Comparison of ENCODE assay signal across 7 mouse cellular contexts in genomic region chr15:98617176-98617537, GRCm38 (mm10). TPM values are rescaled to one million over a fixed set of nuclear protein-coding genes. Genes with fewer than 3 reads are reported as not detected.
DNase-seq lines count a peak whose midpoint lies in the region; ATAC-seq and TF ChIP-seq lines count a peak whose summit lies in the region.

No protein-coding gene starts in this region.

- in situ Hi-C loops in Patski (cut with MboI; ENCODE audit: low pct_unique_long_range_greater_than_20kb): loop anchor here (5.0 kb wide), 2 partner anchors 35 to 105 kb away; no protein-coding TSS in a partner anchor

- POLR2A ChIA-PET in Patski (lab: Charles Lee): interaction anchor here (1.3 kb wide), 1 partner anchor 37 kb away, joined by 6 read pairs; no protein-coding TSS in a partner anchor

- no peak overlapping the region for H3K4me3 ChIP-seq in forebrain, embryonic 14.5 days (ENCODE audit: low read depth, low read length)
- peak overlapping the region; percentile 26; the same call in 1 of the 2 replicates for H3K4me3 ChIP-seq in hindbrain, embryonic 10.5 days

- DNase-seq in Patski (ENCODE audit: low read depth, low spot score): no peak
- peak; percentile 65 for DNase-seq in c-Kit-positive CD71-positive TER-119-negative erythroid progenitor cells, embryonic 14.5 days (ENCODE audit: low read depth)
- peak; percentile 82 for DNase-seq in forebrain, embryonic 14.5 days (ENCODE audit: low spot score)
- DNase-seq in hindbrain, embryonic 10.5 days (ENCODE audit: low spot score): peak; percentile 86
- DNase-seq in layer of hippocampus, postnatal 10 days (ENCODE audit: low spot score in 2 of 2): peak; percentile 90 to 91
- peak; percentile 66 for DNase-seq in lung, postnatal 25 days (ENCODE audit: low spot score)
- DNase-seq in spleen, adult 18-20 months: peak; percentile 30 to 74

- H3K27ac ChIP-seq in forebrain, embryonic 14.5 days (ENCODE audit: low read depth, low read length): no peak overlapping the region
- 0 out of 2 replicates have a peak overlapping the region, but pooled peaks have one; percentile 62 for H3K27ac ChIP-seq in hindbrain, embryonic 10.5 days

- H3K36me3 ChIP-seq in forebrain, embryonic 14.5 days (ENCODE audit: control insufficient read depth, insufficient read depth, low read length): no peaks in the 10 kb centered on the region
- H3K36me3 ChIP-seq in hindbrain, embryonic 10.5 days: no peaks in the 10 kb centered on the region

- under 1% methylated on average over 12 of the region's 12 CpGs for WGBS in forebrain, embryonic 14.5 days
- WGBS in hindbrain, embryonic 10.5 days: under 1% methylated on average over 12 of the region's 12 CpGs

- H3K4me2 ChIP-seq in forebrain, embryonic 14.5 days (ENCODE audit: low read length): no peak overlapping the region

- TF ChIP-seq CTCF in Patski (IDR thresholded peaks at IDR 0.05): peak; percentile 97

- no peaks in the 10 kb centered on the region for H3K4me1 ChIP-seq in forebrain, embryonic 14.5 days (ENCODE audit: control insufficient read depth, insufficient read depth, low read length)
- peaks cover 28% of the 10 kb centered on the region for H3K4me1 ChIP-seq in hindbrain, embryonic 10.5 days (replicated peaks)

- no peak overlapping the region for H3K9ac ChIP-seq in forebrain, embryonic 14.5 days (ENCODE audit: low read length)

- CTCF ChIA-PET in Patski (lab: Charles Lee): interaction anchor here (0.9 to 6.2 kb wide), 13 partner anchors 9 to 109 kb away, joined by 3 to 97 read pairs (median 5); partner anchors contain the start of gene Cacnb3

- no peaks in the 10 kb centered on the region for H3K27me3 ChIP-seq in Patski
- H3K27me3 ChIP-seq in forebrain, embryonic 14.5 days (replicated peaks; ENCODE audit: control insufficient read depth, insufficient read depth, low read length): no peaks in the 10 kb centered on the region
- peaks cover 10% of the 10 kb centered on the region; the same call in 1 of the 2 replicates for H3K27me3 ChIP-seq in hindbrain, embryonic 10.5 days (ENCODE audit: insufficient read depth, poor library complexity, severe bottlenecking)

- peak; percentile 20 for ATAC-seq in Patski
- ATAC-seq in forebrain, embryonic 14.5 days: peak; percentile 72

- no peaks in the 10 kb centered on the region for H3K9me3 ChIP-seq in forebrain, embryonic 14.5 days (replicated peaks; ENCODE audit: control insufficient read depth, low read length)
- no peaks in the 10 kb centered on the region for H3K9me3 ChIP-seq in hindbrain, embryonic 10.5 days

RNA-seq across cellular contexts. Expression of gene Adcy6, which starts 7.3 kb away (rescaled TPM):
- 114 TPM for polyA plus RNA-seq in Patski (2021)
- 6.4 and 10.4 TPM in 2 replicates for polyA plus RNA-seq in forebrain, embryonic 14.5 days (2014; fragmentation: Nextera tagmentation; extraction: Ambion mirVana)
- 11.6 and 12.0 TPM in 2 replicates for polyA plus RNA-seq in hindbrain, embryonic 10.5 days (2016; fragmentation: Nextera tagmentation; extraction: Ambion mirVana)
- 10 to 100 TPM; 41.4 to 44.6 TPM for total RNA-seq in layer of hippocampus, postnatal 10 days (2021)

RNA-seq across cellular contexts. Expression of gene Cacnb3, which starts 13.5 kb away (rescaled TPM):
- 69.7 TPM for polyA plus RNA-seq in Patski (2021)
- polyA plus RNA-seq in forebrain, embryonic 14.5 days (2014; fragmentation: Nextera tagmentation; extraction: Ambion mirVana): 75.9 and 95.4 TPM in 2 replicates
- polyA plus RNA-seq in hindbrain, embryonic 10.5 days (2016; fragmentation: Nextera tagmentation; extraction: Ambion mirVana): 38.8 and 58.6 TPM in 2 replicates
- 100 to 1,000 TPM; 139 to 147 TPM for total RNA-seq in layer of hippocampus, postnatal 10 days (2021)

RNA-seq across cellular contexts. Expression of gene Ddx23, which starts 45.5 kb away (rescaled TPM):
- 109 TPM for polyA plus RNA-seq in Patski (2021)
- polyA plus RNA-seq in forebrain, embryonic 14.5 days (2014; fragmentation: Nextera tagmentation; extraction: Ambion mirVana): 18.2 and 24.3 TPM in 2 replicates
- polyA plus RNA-seq in hindbrain, embryonic 10.5 days (2016; fragmentation: Nextera tagmentation; extraction: Ambion mirVana): 22.8 and 23.8 TPM in 2 replicates
- total RNA-seq in layer of hippocampus, postnatal 10 days (2021): 10 to 100 TPM; 78.3 to 81.4 TPM

RNA-seq across cellular contexts. Expression of gene 4930415O20Rik, which starts 46.4 kb away (rescaled TPM):
- polyA plus RNA-seq in Patski (2021): 0.26 TPM
- polyA plus RNA-seq in forebrain, embryonic 14.5 days (2014; fragmentation: Nextera tagmentation; extraction: Ambion mirVana): not detected in 2 replicates
- not detected in 2 replicates for polyA plus RNA-seq in hindbrain, embryonic 10.5 days (2016; fragmentation: Nextera tagmentation; extraction: Ambion mirVana)
- not detected for total RNA-seq in layer of hippocampus, postnatal 10 days (2021)

RNA-seq across cellular contexts. Expression of gene Ccnt1, which starts 46.4 kb away (rescaled TPM):
- polyA plus RNA-seq in Patski (2021): 30.2 TPM
- 51.3 and 61.7 TPM in 2 replicates for polyA plus RNA-seq in forebrain, embryonic 14.5 days (2014; fragmentation: Nextera tagmentation; extraction: Ambion mirVana)
- polyA plus RNA-seq in hindbrain, embryonic 10.5 days (2016; fragmentation: Nextera tagmentation; extraction: Ambion mirVana): 53.7 and 57.6 TPM in 2 replicates
- 10 to 100 TPM; 36.0 to 51.6 TPM for total RNA-seq in layer of hippocampus, postnatal 10 days (2021)
